Mouse (Mus musculus): ENCODE results near the gene Eef1akmt3.
A peak's percentile ranks its signal among the peaks of the same experiment; 100 is the strongest.

GRCm38 (mm10) chr10:127016488-127016887 lies 24.8 kb downstream of the Eef1akmt3 start:
- TF ChIP-seq CTCF (IDR thresholded peaks at IDR 0.05; ENCODE audit: insufficient read depth, low read length) (peak; percentile 25; the same call in 1 of the 2 replicates), POLR2A (IDR thresholded peaks at IDR 0.05; ENCODE audit: borderline replicate concordance, extremely low read depth, low read depth, low read length) (no peak)

All from lung, adult 2 months (tissue).